Mouse (Mus musculus): Measurements from ENCODE around the gene Ttpal.

The Ttpal gene

GRCm38 (mm10) chr2:163662076-163662475 is 60.0 kb downstream of the Ttpal start:
- no peak for DNase-seq (ENCODE audit: low spot score)

DNA sequence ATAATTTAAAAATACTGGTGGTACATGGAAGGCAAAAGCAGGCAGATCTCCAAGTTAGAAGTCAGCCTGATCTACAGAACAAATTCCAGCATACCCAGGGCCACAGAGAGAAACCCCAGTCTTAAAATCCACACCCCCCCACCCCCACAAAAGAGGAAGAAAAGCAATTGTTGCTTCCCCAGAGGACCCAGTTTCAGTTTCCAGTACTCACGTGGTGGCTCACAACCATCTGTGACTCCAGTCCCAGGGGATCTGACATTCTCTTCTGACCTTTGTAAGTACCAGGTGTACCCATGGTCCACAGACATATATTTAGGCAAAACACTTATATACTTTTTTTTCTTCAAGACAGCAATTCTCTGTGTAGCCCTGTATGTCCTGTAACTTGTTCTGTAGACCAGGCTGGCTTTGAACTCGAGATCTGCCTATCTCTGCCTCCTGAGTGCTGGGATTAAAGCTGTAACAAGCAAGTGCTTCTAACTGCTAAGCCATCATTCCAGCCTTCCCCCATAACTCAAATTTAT is 60.6 kb downstream of the Ttpal start:
- DNase-seq (ENCODE audit: low spot score), result no peak

DNA sequence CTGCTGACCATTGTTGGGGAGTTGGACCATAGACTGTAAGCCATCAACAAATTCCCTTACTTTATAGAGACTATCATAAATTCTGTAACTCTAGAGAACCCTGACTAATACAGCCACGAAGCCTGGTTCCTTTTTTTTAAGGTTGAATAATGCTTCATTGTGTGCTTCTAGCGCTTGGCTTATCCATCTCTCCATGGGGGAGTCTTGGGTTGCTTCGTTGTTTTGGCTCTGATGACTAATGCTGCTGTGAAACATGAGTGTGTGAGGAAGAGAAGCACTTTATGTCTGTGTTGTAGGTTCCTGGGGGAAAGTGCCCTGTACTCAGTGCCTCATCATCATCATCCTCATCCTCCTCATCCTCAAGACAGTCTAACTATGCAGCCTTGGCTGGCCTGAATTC is 61.8 kb downstream of the Ttpal start:
- DNase-seq (ENCODE audit: low spot score), result no peak

DNA sequence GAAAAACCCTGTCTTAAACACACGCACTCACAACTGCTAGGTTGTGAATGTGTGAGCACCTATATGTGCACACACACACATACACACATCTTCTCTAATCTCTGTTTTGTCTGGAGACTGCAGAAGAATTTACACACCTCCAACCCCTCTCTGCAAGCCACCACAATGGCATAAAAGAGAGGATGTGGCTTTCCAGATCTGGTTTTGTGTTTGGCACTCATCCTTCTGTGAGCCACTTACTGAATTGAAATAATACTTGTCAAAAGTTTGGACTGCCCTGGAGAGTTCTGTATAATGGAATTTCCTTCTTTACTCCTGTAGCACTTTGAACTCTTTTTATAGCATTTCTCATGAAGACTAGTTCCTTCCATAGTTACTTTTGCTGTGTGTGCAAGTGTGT is 64.9 kb downstream of the Ttpal start:
- no peak for DNase-seq (ENCODE audit: low spot score)

Measured in layer of hippocampus, adult 9-10 months (tissue).